Mouse (Mus musculus) left cerebral cortex, adult 9 months (tissue): ENCODE results near the gene Nrtn.
A peak's percentile ranks its signal among the peaks of the same experiment; 100 is the strongest.

Experiments used
- DNase-seq, 2 experiments: peaks; one replicate each; pipeline ENCODE4 v3.0.0; 2022; ENCODE audit warnings: low spot score in 2 of 2

Gene Nrtn

GRCm38 (mm10) chr17:56757416-56758123 is at the start of gene Nrtn:
TSS of gene Nrtn (minus strand) at chr17:56757530.
- peak in 1 of 2 experiments; percentile 66 for DNase-seq

- DNase-seq, result no peak
Measured at GRCm38 (mm10) chr17:56805784-56806183, 48.5 kb upstream of the Nrtn start.

GRCm38 (mm10) chr17:56804952-56805351 is 47.6 kb upstream of the Nrtn start:
- DNase-seq, result no peak

GRCm38 (mm10) chr17:56802065-56802464 is 44.7 kb upstream of the Nrtn start:
- no peak for DNase-seq

- DNase-seq, result no peak
Measured at GRCm38 (mm10) chr17:56799276-56799675, 41.9 kb upstream of the Nrtn start.

GRCm38 (mm10) chr17:56793614-56794319 is 36.4 kb upstream of the Nrtn start:
- no peak for DNase-seq

- no peak for DNase-seq
Measured at GRCm38 (mm10) chr17:56792588-56792987, 35.3 kb upstream of the Nrtn start.

GRCm38 (mm10) chr17:56789286-56789685 is 32.0 kb upstream of the Nrtn start:
- DNase-seq, result no peak

- no peak for DNase-seq
Measured at GRCm38 (mm10) chr17:56788886-56789285, 31.6 kb upstream of the Nrtn start.

GRCm38 (mm10) chr17:56780291-56780978 is 23.1 kb upstream of the Nrtn start:
- no peak for DNase-seq

- DNase-seq, result no peak
Measured at GRCm38 (mm10) chr17:56778779-56779362, 21.5 kb upstream of the Nrtn start.

- no peak for DNase-seq
Measured at GRCm38 (mm10) chr17:56777568-56777967, 20.2 kb upstream of the Nrtn start.

- no peak for DNase-seq
Measured at GRCm38 (mm10) chr17:56769950-56770349, 12.6 kb upstream of the Nrtn start, which contains the start of gene Prr22. TSS of gene Prr22 (plus strand) at chr17:56770250.

- DNase-seq, result no peak
Measured at GRCm38 (mm10) chr17:56768941-56769340, 11.6 kb upstream of the Nrtn start.

- DNase-seq, result no peak
Measured at GRCm38 (mm10) chr17:56767531-56768135, 10.3 kb upstream of the Nrtn start.

- DNase-seq, result no peak
Measured at GRCm38 (mm10) chr17:56766631-56767405, 9.5 kb upstream of the Nrtn start.

- no peak for DNase-seq
Measured at GRCm38 (mm10) chr17:56765431-56765830, 8.1 kb upstream of the Nrtn start.

GRCm38 (mm10) chr17:56764474-56765354 is 7.4 kb upstream of the Nrtn start, which contains the start of gene Dus3l:
TSS of gene Dus3l (plus strand) at chr17:56764757.
- peak; percentile 83 to 91 for DNase-seq

- DNase-seq, result no peak
Measured at GRCm38 (mm10) chr17:56763741-56764250, 6.5 kb upstream of the Nrtn start.
